Mouse (Mus musculus) intestine, embryonic 14.5 days (tissue): ENCODE data around the gene Map1b. TPM values are rescaled to one million over a fixed set of nuclear protein-coding genes. Genes with fewer than 3 reads are reported as not detected.

Experiments
- ATAC-seq: fragments of 200-750 bp; cut with Nextera tagmentation; replicated peaks from 2 replicates; pipeline ENCODE4 v1.8.0; 2017; ENCODE audit warnings: low read depth, moderate number of reproducible peaks, moderate TSS enrichment, moderate library complexity; ENCODE audit not compliant: low FRiP score, low TSS enrichment
- DNase-seq: peaks from one replicate; pipeline ENCODE4 v3.0.0-alpha.2; 2018; ENCODE audit warnings: low spot score
- H3K27ac ChIP-seq: fragments of 300-500 bp; sonication (generic); 2 replicates; pipeline ENCODE4 v1.5.1; 2014; ENCODE audit warnings: low read depth, mild to moderate bottlenecking, control low read depth
- H3K27me3 ChIP-seq: fragments of 300-500 bp; sonication (generic); replicated peaks from 2 replicates; pipeline ENCODE4 v1.6.1; 2014; ENCODE audit warnings: low read length, control low read depth; ENCODE audit not compliant: control insufficient read depth, insufficient read depth
- H3K36me3 ChIP-seq: fragments of 300-500 bp; sonication (generic); 2 replicates; pipeline ENCODE4 v1.6.1; 2014; ENCODE audit warnings: low read length, control low read depth; ENCODE audit not compliant: control insufficient read depth, insufficient read depth
- H3K4me1 ChIP-seq: fragments of 300-500 bp; sonication (generic); replicated peaks from 2 replicates; pipeline ENCODE4 v1.6.1; 2014; ENCODE audit warnings: low read length, control low read depth, mixed read lengths; ENCODE audit not compliant: control insufficient read depth, insufficient read depth
- H3K4me2 ChIP-seq: fragments of 300-500 bp; sonication (generic); 2 replicates; pipeline ENCODE4 v1.6.1; 2014; ENCODE audit warnings: low read length
- H3K4me3 ChIP-seq: fragments of 300-500 bp; sonication (generic); 2 replicates; pipeline ENCODE4 v1.5.1; 2014; ENCODE audit warnings: low read depth, low read length, control low read depth, mixed read lengths
- H3K9ac ChIP-seq: fragments of 300-500 bp; sonication (generic); 2 replicates; pipeline ENCODE4 v1.6.1; 2014; ENCODE audit warnings: mild to moderate bottlenecking, low read length
- H3K9me3 ChIP-seq: fragments of 300-500 bp; sonication (generic); 2 replicates; pipeline ENCODE4 v1.6.1; 2016; ENCODE audit warnings: low read length, control low read depth; ENCODE audit not compliant: control insufficient read depth
- WGBS: fragments of 180-500 bp; shearing (Covaris S2); extraction: QIAGEN DNeasy Blood & Tissue Kit; methylation state at CpG from one replicate; pipeline ENCODE4 v1.1.7; 2014; 5-methylcytosine and 5-hydroxymethylcytosine counted together
- polyA plus RNA-seq: library from polyadenylated mRNA; unstranded; fragments of >200 nt; fragmentation: Nextera tagmentation; extraction: Ambion mirVana; gene quantifications from 2 replicates; pipeline ENCODE4 v1.2.1, GENCODE M21; 2014

Map1b gene
- polyA plus RNA-seq, 1 experiment from 2014 or later: 167 TPM

DNA sequence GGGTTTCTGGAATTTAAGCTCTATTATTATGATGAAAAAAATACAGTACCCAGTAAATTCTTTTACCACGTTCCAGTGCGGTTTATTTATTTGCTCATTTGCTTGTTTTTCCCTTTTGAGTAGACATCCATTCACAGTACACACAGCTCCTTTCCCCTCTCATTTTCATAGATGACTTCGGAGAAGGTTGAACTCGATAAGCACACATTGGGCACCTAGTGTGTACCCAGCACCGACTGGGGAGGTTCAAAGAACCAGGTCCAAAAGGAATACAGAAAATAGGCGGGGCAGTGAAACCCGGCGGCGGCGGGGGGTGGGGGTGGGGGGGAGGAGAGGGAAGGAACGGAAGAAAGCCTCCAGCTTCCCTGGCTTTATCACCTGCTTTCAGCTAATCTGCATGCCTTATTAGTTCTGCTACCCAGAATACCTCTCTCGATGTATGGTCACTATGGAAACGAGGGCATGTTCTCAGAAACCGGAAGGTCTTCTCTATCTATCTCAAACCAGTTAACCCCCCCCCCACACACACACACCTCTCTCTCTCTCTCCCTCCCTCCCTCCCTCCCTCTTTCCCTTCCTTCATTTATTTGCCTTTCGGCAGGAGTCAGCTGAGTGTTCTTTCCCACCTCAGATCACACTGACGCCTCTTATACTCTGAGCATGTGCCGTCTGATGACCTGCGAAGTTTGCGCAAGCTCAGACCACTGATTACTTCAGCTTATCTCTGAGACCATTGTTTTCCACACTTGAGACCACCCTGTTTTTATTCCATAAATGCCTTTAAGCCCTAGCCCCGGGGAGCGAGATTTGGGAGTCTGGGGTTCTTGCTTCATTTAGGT, 25.3 kb upstream of the Map1b start:
- DNase-seq (no peak), ATAC-seq (no peak)
- no peak overlapping the region for H3K9ac ChIP-seq
- WGBS: 37% methylated on average over 21 of the region's 21 CpGs
- 0 out of 2 replicates have a peak overlapping the region, but pooled peaks have one; percentile 15 for H3K4me2 ChIP-seq
- no peaks in the 10 kb centered on the region for H3K36me3 ChIP-seq
- H3K4me3 ChIP-seq: no peak overlapping the region
- H3K9me3 ChIP-seq: no peaks in the 10 kb centered on the region
- no peaks in the 10 kb centered on the region for H3K27me3 ChIP-seq
- no peak overlapping the region for H3K27ac ChIP-seq
- H3K4me1 ChIP-seq: 0 out of 2 replicates have a peak, but pooled peaks cover 5% of the 10 kb centered on the region

DNA sequence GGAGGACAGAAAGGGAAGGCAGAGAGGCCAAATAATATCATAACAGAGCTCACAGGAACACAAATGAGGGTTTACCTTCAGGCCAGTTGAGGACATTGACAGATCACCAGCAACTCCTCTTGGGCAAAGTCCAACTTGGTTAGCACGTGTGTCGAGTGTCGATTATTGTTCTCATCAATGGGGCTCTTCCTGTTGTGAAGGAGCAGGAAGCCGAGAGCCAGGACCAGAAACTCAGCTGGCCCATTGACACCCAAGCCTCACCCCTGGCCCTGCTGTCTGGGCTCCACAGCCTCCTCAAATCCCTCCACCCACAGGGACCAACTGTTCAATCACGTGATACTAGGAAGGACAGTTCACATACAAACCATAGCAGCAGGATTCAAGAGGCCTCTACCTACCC, 22.9 kb upstream of the Map1b start:
- H3K27me3 ChIP-seq: no peaks in the 10 kb centered on the region
- H3K27ac ChIP-seq: no peak overlapping the region
- no peak overlapping the region for H3K9ac ChIP-seq
- DNase-seq (no peak), ATAC-seq (no peak)
- 80% methylated on average over 5 of the region's 5 CpGs for WGBS
- no peak overlapping the region for H3K4me2 ChIP-seq
- 0 out of 2 replicates have a peak, but pooled peaks cover 5% of the 10 kb centered on the region for H3K4me1 ChIP-seq
- no peaks in the 10 kb centered on the region for H3K9me3 ChIP-seq
- H3K36me3 ChIP-seq: no peaks in the 10 kb centered on the region
- no peak overlapping the region for H3K4me3 ChIP-seq

DNA sequence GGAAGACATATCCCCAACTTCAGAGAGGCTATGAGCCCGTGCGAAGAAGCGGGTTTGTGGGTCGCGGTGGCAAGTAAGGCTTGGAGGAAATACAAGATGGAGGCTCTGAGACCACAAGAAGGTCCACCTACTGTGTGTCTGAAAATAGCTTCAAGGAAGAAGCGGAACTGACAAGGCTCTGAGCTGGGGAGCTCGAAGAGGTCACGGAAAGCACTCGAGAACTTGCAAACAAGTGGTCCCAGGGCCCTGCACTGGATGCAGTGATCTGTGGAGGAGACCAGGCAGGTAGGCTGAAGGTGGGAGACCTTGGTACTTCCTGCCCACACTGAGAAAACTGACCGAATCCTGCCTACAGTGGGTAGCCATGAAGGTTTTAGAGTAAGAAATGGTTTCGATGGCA, 22.5 kb upstream of the Map1b start:
- Histone ChIP-seq H3K36me3 (no peaks in the 10 kb centered on the region), H3K4me2 (no peak overlapping the region), H3K27ac (no peak overlapping the region), H3K9ac (no peak overlapping the region), H3K4me1 (0 out of 2 replicates have a peak, but pooled peaks cover 5% of the 10 kb centered on the region), H3K4me3 (no peak overlapping the region), H3K27me3 (no peaks in the 10 kb centered on the region), H3K9me3 (no peaks in the 10 kb centered on the region)
- no peak for DNase-seq
- ATAC-seq: no peak
- WGBS: 90% methylated on average over 11 of the region's 11 CpGs

GRCm38 (mm10) chr13:99537908-99538513, 21.7 kb upstream of the Map1b start:
- ATAC-seq (no peak), DNase-seq (no peak)
- Histone ChIP-seq H3K9me3 (no peaks in the 10 kb centered on the region), H3K27ac (no peak overlapping the region), H3K4me3 (no peak overlapping the region), H3K27me3 (no peaks in the 10 kb centered on the region), H3K36me3 (no peaks in the 10 kb centered on the region), H3K4me2 (no peak overlapping the region), H3K4me1 (0 out of 2 replicates have a peak, but pooled peaks cover 5% of the 10 kb centered on the region), H3K9ac (no peak overlapping the region)
- WGBS: 25% methylated on average over 8 of the region's 8 CpGs

DNA sequence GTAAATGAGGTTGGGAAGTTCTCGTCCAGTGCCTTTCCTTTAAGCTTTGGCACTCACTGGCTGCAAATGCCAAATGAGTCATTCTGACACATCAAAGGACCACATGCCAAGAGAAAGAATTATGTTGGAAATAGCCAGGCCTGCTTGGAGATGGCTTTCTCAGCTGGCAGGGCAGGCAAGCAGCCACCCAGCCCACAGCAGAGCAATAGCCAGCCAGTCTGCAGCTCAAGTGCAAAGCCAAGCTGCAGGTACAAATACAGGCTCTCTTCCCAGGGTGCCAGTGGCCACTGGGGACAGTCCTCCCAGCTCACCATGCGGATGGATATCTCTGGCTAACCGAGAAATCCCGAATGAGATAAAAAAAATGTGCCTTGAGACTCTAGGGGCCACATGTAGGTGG, 12.1 kb upstream of the Map1b start:
- no peak overlapping the region for H3K4me3 ChIP-seq
- no peak overlapping the region for H3K9ac ChIP-seq
- DNase-seq (no peak), ATAC-seq (no peak)
- H3K27me3 ChIP-seq: no peaks in the 10 kb centered on the region
- no peaks in the 10 kb centered on the region for H3K4me1 ChIP-seq
- H3K27ac ChIP-seq: no peak overlapping the region
- no peak overlapping the region for H3K4me2 ChIP-seq
- WGBS: 68% methylated on average over 4 of the region's 4 CpGs
- H3K9me3 ChIP-seq: no peaks in the 10 kb centered on the region
- H3K36me3 ChIP-seq: no peaks in the 10 kb centered on the region

DNA sequence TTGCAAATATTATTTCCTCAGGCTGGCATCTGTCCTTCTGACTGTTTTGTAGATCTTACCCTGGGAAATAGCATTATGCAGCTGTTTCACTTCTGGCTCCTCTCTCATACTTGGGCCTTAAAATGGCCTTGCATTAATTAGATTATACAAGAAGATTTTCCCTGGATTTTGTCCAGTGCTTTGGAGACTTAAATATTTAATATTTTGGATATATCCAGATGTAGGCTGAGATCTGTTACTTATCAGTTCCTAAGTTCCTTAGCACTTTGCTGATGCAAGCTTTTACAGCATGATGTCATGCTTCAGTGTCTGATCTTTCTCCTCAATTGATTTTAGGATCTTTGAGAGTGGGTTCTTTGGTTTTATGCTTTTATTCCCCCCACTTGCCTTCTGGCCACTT, 11.6 kb upstream of the Map1b start:
- Histone ChIP-seq H3K9me3 (no peaks in the 10 kb centered on the region), H3K27me3 (no peaks in the 10 kb centered on the region), H3K4me3 (no peak overlapping the region), H3K9ac (no peak overlapping the region), H3K4me2 (no peak overlapping the region), H3K4me1 (no peaks in the 10 kb centered on the region), H3K36me3 (no peaks in the 10 kb centered on the region), H3K27ac (no peak overlapping the region)
- ATAC-seq: no peak
- no peak for DNase-seq

DNA sequence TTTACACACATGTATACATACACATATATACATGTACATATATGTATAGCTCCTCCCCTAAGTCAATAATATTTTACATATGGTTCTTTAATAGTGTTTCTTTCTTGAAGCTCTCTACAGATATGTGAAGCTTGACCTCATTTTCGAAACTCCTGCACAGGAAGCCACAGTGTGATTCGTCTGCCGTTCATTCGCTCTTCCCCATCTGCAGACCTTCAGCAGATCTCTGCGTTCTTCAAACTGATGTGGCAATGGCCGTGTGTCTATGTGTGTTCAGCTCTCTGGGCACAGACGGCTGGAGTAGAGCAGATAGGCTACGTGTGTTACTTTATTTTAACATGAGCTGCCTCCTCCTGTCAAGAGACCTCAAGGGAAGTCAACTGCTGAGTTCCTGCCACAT, 9.2 kb upstream of the Map1b start:
- ATAC-seq: no peak
- 73% methylated on average over 8 of the region's 8 CpGs for WGBS

GRCm38 (mm10) chr13:99517836-99518235, 1.5 kb upstream of the Map1b start:
- no peak overlapping the region for H3K9ac ChIP-seq
- H3K4me1 ChIP-seq: peaks cover 12% of the 10 kb centered on the region
- ATAC-seq (no peak), DNase-seq (no peak)
- 96% methylated on average over 5 of the region's 5 CpGs for WGBS
- no peaks in the 10 kb centered on the region for H3K36me3 ChIP-seq
- no peak overlapping the region for H3K4me3 ChIP-seq
- H3K4me2 ChIP-seq: no peak overlapping the region
- no peak overlapping the region for H3K27ac ChIP-seq
- H3K27me3 ChIP-seq: no peaks in the 10 kb centered on the region
- H3K9me3 ChIP-seq: no peaks in the 10 kb centered on the region

More for the DNA sequence above, 9.2 kb upstream of the Map1b start:
- no peak overlapping the region for H3K9ac ChIP-seq
- no peak overlapping the region for H3K4me2 ChIP-seq
- H3K4me1 ChIP-seq: no peaks in the 10 kb centered on the region
- no peaks in the 10 kb centered on the region for H3K27me3 ChIP-seq
- H3K27ac ChIP-seq: no peak overlapping the region
- H3K4me3 ChIP-seq: no peak overlapping the region
- H3K9me3 ChIP-seq: no peaks in the 10 kb centered on the region
- no peaks in the 10 kb centered on the region for H3K36me3 ChIP-seq
- no peak for DNase-seq
